Mouse (Mus musculus): ENCODE measurements around the gene Negr1. TPM values are rescaled to one million over a fixed set of nuclear protein-coding genes. Genes with fewer than 3 reads are reported as not detected.

Negr1 gene
- total RNA-seq, 2 experiments from 2014 or later: 228 to 264 TPM

DNA sequence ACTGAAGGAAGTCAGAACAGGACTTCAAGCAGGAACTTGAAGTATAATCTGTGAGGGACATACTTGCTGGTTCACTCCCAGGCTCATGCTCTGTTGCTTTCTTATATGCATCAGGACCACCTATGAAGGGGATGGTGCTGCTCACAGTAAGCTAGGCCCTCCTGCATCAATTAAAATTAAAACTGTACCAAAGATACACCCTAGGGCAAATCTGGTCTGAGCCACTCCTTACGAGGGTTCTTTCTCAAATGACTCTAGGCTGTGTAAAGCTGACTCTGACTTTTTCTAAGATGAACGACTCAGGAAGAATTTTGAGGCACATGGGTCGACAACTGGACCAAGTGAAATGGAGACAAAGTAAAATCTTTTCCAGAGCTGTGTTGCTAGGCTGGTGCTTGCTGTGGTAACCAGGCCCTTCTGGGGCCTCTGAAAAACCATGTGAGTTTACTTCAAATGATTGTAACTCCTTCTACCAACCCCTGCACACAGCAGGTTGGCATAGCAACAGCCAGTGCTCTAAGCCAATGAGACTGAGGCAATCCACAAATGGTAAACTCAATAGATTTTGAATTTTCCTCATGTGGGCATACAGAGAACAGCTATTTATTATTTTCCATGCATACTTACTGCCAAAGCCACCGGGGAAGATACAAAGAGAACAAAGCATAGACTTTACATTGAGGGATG is 742.0 kb downstream of the Negr1 start:
- intact Hi-C loops (cut with DNase I): no loop called here
- no peak for DNase-seq

DNA sequence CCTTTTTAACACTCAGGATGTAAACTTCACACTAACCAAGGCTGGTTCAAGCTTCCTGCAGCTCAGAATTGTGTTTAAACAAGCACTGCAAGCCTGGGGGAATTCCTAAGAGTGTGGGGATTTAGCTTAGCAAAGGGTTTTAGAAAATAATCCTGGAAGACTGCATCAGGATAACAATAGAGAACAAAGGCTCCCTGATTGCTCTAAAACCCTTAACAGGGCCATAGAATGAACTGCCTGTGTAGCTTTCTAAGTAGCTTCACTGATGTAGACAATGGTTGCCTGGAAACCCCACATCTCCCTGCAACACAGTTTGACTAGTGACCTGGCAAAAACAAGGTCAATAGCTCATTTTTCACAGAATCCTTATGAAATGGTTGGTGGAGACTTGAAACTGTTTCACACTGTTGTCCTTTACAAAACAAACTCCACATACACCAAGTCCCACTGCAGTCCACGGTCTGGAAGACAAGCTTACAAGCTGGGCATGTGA is 759.5 kb downstream of the Negr1 start:
- intact Hi-C loops (cut with DNase I): no loop called here
- DNase-seq: no peak

DNA sequence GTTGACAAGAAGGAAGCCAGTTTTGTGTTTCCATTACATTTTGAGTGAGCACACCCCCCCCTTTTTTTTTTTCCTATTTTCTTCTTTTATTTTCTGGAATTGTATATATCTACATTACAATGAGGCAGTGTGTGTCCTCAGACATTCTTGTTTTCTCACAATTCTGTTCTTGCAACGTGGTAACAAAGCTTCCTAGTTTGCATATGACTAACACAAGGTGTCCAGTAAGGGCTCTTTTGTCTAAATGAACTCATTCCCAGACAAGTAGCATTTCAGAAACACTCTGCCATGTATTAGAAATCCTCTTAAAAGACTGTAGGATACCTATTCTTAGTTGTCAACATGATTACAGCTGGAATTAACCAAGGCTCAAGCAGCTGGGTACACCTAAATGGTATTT is 760.2 kb downstream of the Negr1 start:
- no peak for DNase-seq
- intact Hi-C loops (cut with DNase I): no loop called here

DNA sequence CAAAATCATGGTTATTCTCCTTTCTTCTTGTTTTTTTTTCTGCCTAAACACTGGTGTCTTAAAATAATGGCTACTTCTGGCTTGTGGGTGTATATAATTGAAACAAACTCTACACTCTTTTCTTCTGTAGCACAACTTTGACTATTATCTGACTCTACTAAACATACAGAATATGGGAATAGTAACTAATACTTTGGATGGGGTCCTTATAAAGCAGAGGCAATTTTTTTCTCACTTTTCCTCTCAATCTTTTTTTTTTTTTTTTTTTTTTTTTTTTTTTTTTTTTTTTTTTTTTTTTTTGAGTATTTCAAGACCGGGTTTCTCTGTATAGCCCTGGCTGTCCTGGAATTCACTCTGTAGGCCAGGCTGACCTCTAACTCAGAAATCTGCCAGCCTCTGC is 772.6 kb downstream of the Negr1 start:
- intact Hi-C loops (cut with DNase I): no loop called here
- DNase-seq: no peak

DNA sequence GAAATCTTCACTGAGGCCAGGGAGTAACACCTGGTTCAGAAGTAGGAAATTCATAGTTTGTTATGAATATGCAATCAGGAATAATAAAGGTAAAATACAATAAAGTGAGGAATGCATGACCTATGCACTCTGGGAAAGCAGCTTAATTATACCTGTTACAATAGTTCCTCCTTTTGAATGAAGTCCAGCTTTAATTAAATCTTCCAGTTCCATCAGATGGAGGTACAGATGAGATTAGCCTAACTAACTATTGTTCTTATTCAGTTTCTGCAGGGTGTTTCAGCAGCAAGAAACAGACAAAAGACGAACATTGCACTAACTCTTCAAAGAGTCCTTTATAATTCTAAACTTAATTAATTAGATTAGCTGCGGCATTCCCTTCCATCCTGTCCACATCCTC is 787.9 kb downstream of the Negr1 start:
- intact Hi-C loops (cut with DNase I): no loop called here
- no peak for DNase-seq

DNA sequence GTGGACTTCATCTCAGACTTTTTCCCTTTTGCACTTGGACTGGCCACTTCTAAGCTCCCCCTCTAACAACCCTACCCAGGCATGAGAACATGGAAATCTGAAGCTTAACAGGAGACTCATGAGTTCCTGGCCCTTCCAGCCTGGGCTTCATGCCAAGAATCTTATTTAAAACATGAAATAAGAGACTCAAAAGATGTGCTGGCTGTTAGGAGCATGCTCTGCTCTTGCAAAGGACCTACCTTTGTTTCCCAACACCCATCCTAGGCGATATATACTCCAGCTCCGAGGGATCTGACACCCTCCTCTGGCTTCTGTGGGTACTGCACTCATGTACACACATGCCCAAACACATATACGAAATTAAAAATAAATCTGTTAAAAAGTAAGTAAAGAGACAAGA is 797.3 kb downstream of the Negr1 start:
- intact Hi-C loops (cut with DNase I): no loop called here
- peak; percentile 1 for DNase-seq

DNA sequence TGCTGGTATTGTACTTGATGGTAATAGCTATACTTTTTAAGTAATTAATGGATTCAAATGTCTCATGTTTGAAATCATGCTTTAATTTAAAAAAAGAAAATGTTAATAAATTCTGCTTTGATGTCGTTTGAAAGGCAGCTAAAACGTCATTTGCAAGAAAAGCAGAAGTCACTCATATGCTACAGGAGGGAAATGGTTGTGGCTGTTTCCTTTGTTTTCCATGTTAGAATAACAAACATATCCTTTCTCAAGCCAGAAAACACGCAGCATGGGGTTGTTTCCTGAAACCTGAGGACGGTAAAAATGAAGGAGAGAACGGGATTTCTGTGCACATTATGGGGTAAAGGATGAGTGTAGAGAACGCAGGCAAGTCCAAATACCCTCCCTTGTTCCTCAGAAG is 798.2 kb downstream of the Negr1 start:
- intact Hi-C loops (cut with DNase I): no loop called here
- no peak for DNase-seq

Data from left cerebral cortex, postnatal 4 days (tissue).